Comparison of ENCODE assay signal across 1 mouse cellular context in the genomic region with DNA sequence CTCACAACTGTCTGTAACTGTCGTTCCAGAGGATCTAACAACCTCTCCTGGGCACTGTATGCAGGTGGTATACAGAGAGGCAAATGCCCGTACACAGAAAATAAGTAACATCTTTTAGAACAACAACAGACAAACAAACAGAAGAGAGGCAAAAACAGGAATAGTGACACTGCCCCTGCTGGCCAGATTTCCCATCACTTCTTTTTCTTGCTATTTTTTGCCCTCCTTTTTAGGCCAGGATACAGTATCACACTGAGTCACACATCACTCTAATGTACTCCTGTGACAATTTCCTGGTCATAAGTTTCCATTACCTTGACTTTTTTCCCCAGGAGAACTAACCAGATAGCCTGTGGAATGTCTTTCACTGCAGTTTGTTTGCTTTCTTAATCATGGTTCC.
TF ChIP-seq lines count a peak whose summit lies in the region.

No protein-coding gene starts in this region.

TF ChIP-seq in MEL, 35 proteins besides CTCF, POLR2A, EP300 and RAD21:
- TF ChIP-seq SIN3A (IDR thresholded peaks at IDR 0.05; ENCODE audit: low read length) (no peak), ZKSCAN1 (IDR thresholded peaks at IDR 0.05; ENCODE audit: low read depth, low read length) (no peak), UBTF (IDR thresholded peaks at IDR 0.05; ENCODE audit: borderline replicate concordance, insufficient read depth, low read depth, low read length) (no peak), NELFE (IDR thresholded peaks at IDR 0.05; ENCODE audit: low read depth, low read length) (no peak), KAT2A (conservative IDR thresholded peaks at IDR 0.05; ENCODE audit: low read depth, low read length) (no peak), MAX (IDR thresholded peaks at IDR 0.05; ENCODE audit: low read length) (no peak), BHLHE40 (IDR thresholded peaks at IDR 0.05; ENCODE audit: borderline replicate concordance, low read depth, low read length) (no peak), POLR2AphosphoS2 (IDR thresholded peaks at IDR 0.05; ENCODE audit: low read length) (no peak), ZC3H11A (IDR thresholded peaks at IDR 0.05; ENCODE audit: low read depth, low read length) (no peak)
